In the genomic region with DNA sequence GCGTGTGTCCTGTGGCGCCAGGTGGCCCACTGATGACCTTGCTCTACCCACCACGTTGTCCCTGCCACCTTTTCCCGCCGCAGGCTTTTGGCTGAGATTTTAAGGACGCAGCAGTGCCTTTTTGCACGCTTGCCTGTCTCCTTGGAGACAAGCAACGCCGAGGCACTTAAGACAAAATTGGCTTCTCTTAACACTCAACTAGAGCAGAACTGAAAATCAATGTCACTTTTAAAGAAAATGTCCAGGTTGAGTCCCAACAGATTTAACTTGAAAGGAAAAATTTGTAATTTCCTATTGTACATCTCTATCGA, we compare ENCODE assay signal across 8 mouse cellular contexts. TPM values are rescaled to one million over a fixed set of nuclear protein-coding genes. Genes with fewer than 3 reads are reported as not detected.
DNase-seq lines count a peak whose midpoint lies in the region; ATAC-seq and TF ChIP-seq lines count a peak whose summit lies in the region.

No protein-coding gene starts in this region.

- no peak for ATAC-seq in limb, embryonic 15.5 days (ENCODE audit: insufficient number of reproducible peaks, low FRiP score, low TSS enrichment, low read depth)
- ATAC-seq in stomach, postnatal 0 days (ENCODE audit: low FRiP score, low TSS enrichment) = no peak

- peaks cover 3% of the 10 kb centered on the region; the same call in 1 of the 2 replicates for H3K4me1 ChIP-seq in heart, adult 2 months (ENCODE audit: control insufficient read depth, insufficient read depth, low read length)
- H3K4me1 ChIP-seq in testis, adult 2 months (ENCODE audit: control insufficient read depth, insufficient read depth, low read length) = no peaks in the 10 kb centered on the region
- 0 out of 2 replicates have a peak, but pooled peaks cover 6% of the 10 kb centered on the region for H3K4me1 ChIP-seq in limb, embryonic 15.5 days
- H3K4me1 ChIP-seq in stomach, postnatal 0 days (replicated peaks; ENCODE audit: control insufficient read depth, insufficient read depth) = no peaks in the 10 kb centered on the region

- peak overlapping the region; percentile 87 for H3K4me3 ChIP-seq in heart, adult 2 months
- peak overlapping the region; percentile 100 for H3K4me3 ChIP-seq in testis, adult 2 months (ENCODE audit: control insufficient read depth, low read depth, low read length)
- H3K4me3 ChIP-seq in limb, embryonic 15.5 days = peak overlapping the region; percentile 76
- H3K4me3 ChIP-seq in stomach, postnatal 0 days (ENCODE audit: low read depth, low read length) = peak overlapping the region; percentile 78

- no peaks in the 10 kb centered on the region for H3K27me3 ChIP-seq in heart, adult 2 months (ENCODE audit: control insufficient read depth, insufficient read depth, low read length)
- no peaks in the 10 kb centered on the region for H3K27me3 ChIP-seq in testis, adult 2 months (ENCODE audit: control insufficient read depth, insufficient read depth, low read length)
- H3K27me3 ChIP-seq in limb, embryonic 15.5 days = no peaks in the 10 kb centered on the region
- no peaks in the 10 kb centered on the region for H3K27me3 ChIP-seq in stomach, postnatal 0 days (ENCODE audit: control insufficient read depth, insufficient read depth, low read length)

- H3K36me3 ChIP-seq in heart, adult 2 months (ENCODE audit: control insufficient read depth, insufficient read depth, low read length) = peaks cover 11% of the 10 kb centered on the region
- no peaks in the 10 kb centered on the region for H3K36me3 ChIP-seq in testis, adult 2 months (ENCODE audit: control insufficient read depth, insufficient read depth, low read length)
- H3K36me3 ChIP-seq in limb, embryonic 15.5 days = no peaks in the 10 kb centered on the region
- no peaks in the 10 kb centered on the region for H3K36me3 ChIP-seq in stomach, postnatal 0 days (ENCODE audit: control insufficient read depth, insufficient read depth, low read length)

- 3% methylated on average over 10 of the region's 10 CpGs for WGBS in heart, adult 2 months
- WGBS in limb, embryonic 15.5 days = 2% methylated on average over 10 of the region's 10 CpGs
- WGBS in stomach, postnatal 0 days = 2% methylated on average over 10 of the region's 10 CpGs

- H3K4me2 ChIP-seq in limb, embryonic 15.5 days = peak overlapping the region; percentile 80
- H3K4me2 ChIP-seq in stomach, postnatal 0 days (replicated peaks; ENCODE audit: low read depth) = peak overlapping the region; percentile 83

- H3K27ac ChIP-seq in heart, adult 2 months = peak overlapping the region; percentile 58
- peak overlapping the region; percentile 99 for H3K27ac ChIP-seq in testis, adult 2 months (ENCODE audit: control insufficient read depth, insufficient read depth, low read depth, low read length)
- peak overlapping the region; percentile 82; the same call in 1 of the 2 replicates for H3K27ac ChIP-seq in limb, embryonic 15.5 days
- peak overlapping the region; percentile 88 for H3K27ac ChIP-seq in stomach, postnatal 0 days (replicated peaks)

- no peak for TF ChIP-seq EP300 in heart, adult 2 months (IDR thresholded peaks at IDR 0.05; ENCODE audit: insufficient read depth, low read depth, low read length)
- no peak for TF ChIP-seq EP300 in stomach, postnatal 0 days (optimal IDR thresholded peaks at IDR 0.05)

- peak overlapping the region; percentile 67 for H3K9ac ChIP-seq in heart, adult 2 months (ENCODE audit: low read depth, low read length)
- H3K9ac ChIP-seq in limb, embryonic 15.5 days = peak overlapping the region; percentile 71
- H3K9ac ChIP-seq in stomach, postnatal 0 days (ENCODE audit: low read length) = peak overlapping the region; percentile 74

- no peak for TF ChIP-seq CTCF in heart, adult 2 months (IDR thresholded peaks at IDR 0.05)
- TF ChIP-seq CTCF in testis, adult 2 months (IDR thresholded peaks at IDR 0.05; ENCODE audit: control insufficient read depth, insufficient read depth, insufficient replicate concordance, low read depth, low read length) = no peak
- TF ChIP-seq CTCF in stomach, postnatal 0 days (IDR thresholded peaks at IDR 0.05; ENCODE audit: low read depth) = no peak

- H3K79me2 ChIP-seq in heart, adult 2 months (replicated peaks; ENCODE audit: control insufficient read depth, insufficient read depth, low read length) = no peaks in the 10 kb centered on the region

- intact Hi-C loops in heart, adult 2 months (cut with DNase I) = loop anchor here (5.0 to 10.0 kb wide), 3 partner anchors 125 to 1825 kb away; a partner anchor contains a TSS

- no peak for DNase-seq in heart, adult 2 months
- no peak for DNase-seq in heart, adult 9 months (ENCODE audit: low spot score in 2 of 2)
- no peak for DNase-seq in testis, postnatal 10 days (ENCODE audit: low spot score)
- no peak for DNase-seq in stomach, postnatal 0 days (ENCODE audit: low spot score)
- DNase-seq in adrenal gland, postnatal 36 days = no peak
- DNase-seq in kidney, postnatal 36 days = no peak

- no peaks in the 10 kb centered on the region for H3K9me3 ChIP-seq in limb, embryonic 15.5 days
- no peaks in the 10 kb centered on the region for H3K9me3 ChIP-seq in stomach, postnatal 0 days (ENCODE audit: control insufficient read depth, low read length)

- no peak for TF ChIP-seq POLR2A in heart, adult 2 months (IDR thresholded peaks at IDR 0.05; ENCODE audit: insufficient read depth, low read depth, low read length)
- no peak for TF ChIP-seq POLR2A in testis, adult 2 months (IDR thresholded peaks at IDR 0.05; ENCODE audit: control insufficient read depth, low read depth, low read length)

RNA-seq across cellular contexts. Expression of a gene that starts 0.5 kb away (rescaled TPM):
- 10 to 100 TPM; 12.4 to 14.9 TPM for total RNA-seq in heart, adult 2 months (2021)
- 7.0 and 7.4 TPM in 2 replicates for polyA plus RNA-seq in heart, adult 2 months (2012; rRNA removed)
- polyA plus RNA-seq in testis, adult 2 months (2012; rRNA removed) = 13.3 and 18.2 TPM in 2 replicates
- polyA plus RNA-seq in limb, embryonic 15.5 days (2015; fragmentation: Nextera tagmentation; extraction: Ambion mirVana) = 11.9 TPM in 2 replicates
- 16.4 and 18.6 TPM in 2 replicates for polyA plus RNA-seq in stomach, postnatal 0 days (2015; fragmentation: Nextera tagmentation; extraction: Ambion mirVana)
- total RNA-seq in adrenal gland, postnatal 36 days (2021) = 10 to 100 TPM; 16.1 to 19.9 TPM
